Mouse (Mus musculus): ENCODE data around the gene Shoc2. TPM values are rescaled to one million over a fixed set of nuclear protein-coding genes. Genes with fewer than 3 reads are reported as not detected.
"Not testable (repeated sequence)": the region's sequence is repeated elsewhere in the genome, so short reads cannot be mapped to it uniquely, and the experiment has no call there.

Shoc2 gene
- total RNA-seq, 1 experiment from 2014 or later, result 63.5 TPM

- ATAC-seq (replicated peaks; ENCODE audit: insufficient number of reproducible peaks, low FRiP score, low TSS enrichment, poor library complexity, severe bottlenecking), result peak; percentile 50; the same call in 1 of the 2 replicates
These were observed 18.8 kb upstream of the Shoc2 start for GRCm38 (mm10) chr19:53925338-53925751.

- ATAC-seq (replicated peaks; ENCODE audit: insufficient number of reproducible peaks, low FRiP score, low TSS enrichment, poor library complexity, severe bottlenecking), result no peak
These were observed 17.4 kb upstream of the Shoc2 start for GRCm38 (mm10) chr19:53926705-53927104.

GRCm38 (mm10) chr19:53929218-53929617, 14.9 kb upstream of the Shoc2 start:
- no peak for ATAC-seq (replicated peaks; ENCODE audit: insufficient number of reproducible peaks, low FRiP score, low TSS enrichment, poor library complexity, severe bottlenecking)

GRCm38 (mm10) chr19:53933050-53933449, 11.1 kb upstream of the Shoc2 start:
- ATAC-seq (replicated peaks; ENCODE audit: insufficient number of reproducible peaks, low FRiP score, low TSS enrichment, poor library complexity, severe bottlenecking), result no peak

DNA sequence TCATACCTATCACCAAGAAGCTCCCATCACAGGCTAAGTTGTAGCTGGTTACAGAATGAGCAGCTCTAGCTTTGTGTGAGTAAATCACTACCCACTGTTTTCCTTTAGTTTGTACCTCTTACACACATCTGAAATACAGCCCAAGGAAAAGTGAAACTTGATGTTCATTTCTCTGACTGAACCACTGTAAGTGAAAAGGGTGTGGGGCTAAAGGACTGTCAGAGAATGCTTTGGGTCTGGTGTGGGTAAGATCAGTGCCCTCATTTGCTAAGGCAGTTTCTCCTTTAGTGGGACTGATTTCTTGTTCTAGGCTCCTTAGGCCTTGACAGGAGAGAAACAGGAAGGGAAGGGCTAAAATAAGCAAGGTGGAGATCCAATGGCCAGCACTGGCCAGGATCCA, 10.1 kb upstream of the Shoc2 start:
- ATAC-seq (replicated peaks; ENCODE audit: insufficient number of reproducible peaks, low FRiP score, low TSS enrichment, poor library complexity, severe bottlenecking), result no peak

GRCm38 (mm10) chr19:53939467-53939866, 4.6 kb upstream of the Shoc2 start:
- no peak for ATAC-seq (replicated peaks; ENCODE audit: insufficient number of reproducible peaks, low FRiP score, low TSS enrichment, poor library complexity, severe bottlenecking)

DNA sequence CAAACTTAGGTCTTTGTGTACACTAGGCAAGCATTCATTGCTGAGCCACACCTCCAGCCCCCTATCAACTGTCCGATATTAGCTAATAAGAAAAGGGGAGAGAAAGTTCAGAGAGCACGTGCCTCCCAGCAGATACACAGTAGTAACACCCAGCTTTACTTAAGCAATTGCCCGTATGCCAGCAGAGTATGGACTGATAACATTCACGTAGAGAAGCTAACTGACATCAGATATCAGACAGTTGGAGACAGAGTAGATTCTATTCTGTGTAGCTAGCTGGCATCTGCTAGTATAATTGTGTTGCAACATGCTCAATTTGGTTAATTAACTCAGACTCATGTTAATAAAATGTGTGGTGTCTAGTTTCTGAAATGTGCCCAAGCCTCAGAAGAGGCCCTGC, 3.0 kb upstream of the Shoc2 start:
- ATAC-seq (replicated peaks; ENCODE audit: insufficient number of reproducible peaks, low FRiP score, low TSS enrichment, poor library complexity, severe bottlenecking), result no peak

- ATAC-seq (replicated peaks; ENCODE audit: insufficient number of reproducible peaks, low FRiP score, low TSS enrichment, poor library complexity, severe bottlenecking), result no peak
These were observed 1.8 kb upstream of the Shoc2 start for GRCm38 (mm10) chr19:53942342-53942741.

DNA sequence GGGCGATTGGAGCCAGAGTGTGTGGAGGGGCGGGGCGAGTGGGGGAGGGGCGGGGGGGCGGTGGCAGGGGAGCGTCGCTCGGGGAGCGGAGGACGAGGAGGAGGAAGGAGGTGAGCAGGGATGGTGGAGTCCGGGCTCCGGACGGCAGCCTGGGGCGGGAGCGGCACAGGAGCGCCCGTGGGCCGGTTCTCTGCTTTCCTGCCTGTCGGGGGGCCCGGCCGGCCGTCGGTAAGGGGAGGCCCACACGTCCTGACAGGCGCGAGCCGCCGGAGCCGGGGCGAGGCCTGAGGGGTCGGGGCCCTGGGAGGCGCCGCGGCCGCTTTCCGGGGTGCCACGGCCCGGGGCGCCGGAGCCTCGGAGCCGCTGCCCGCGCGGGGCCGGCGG, 672 bp downstream of the Shoc2 start:
- ATAC-seq (replicated peaks; ENCODE audit: insufficient number of reproducible peaks, low FRiP score, low TSS enrichment, poor library complexity, severe bottlenecking), result no peak

DNA sequence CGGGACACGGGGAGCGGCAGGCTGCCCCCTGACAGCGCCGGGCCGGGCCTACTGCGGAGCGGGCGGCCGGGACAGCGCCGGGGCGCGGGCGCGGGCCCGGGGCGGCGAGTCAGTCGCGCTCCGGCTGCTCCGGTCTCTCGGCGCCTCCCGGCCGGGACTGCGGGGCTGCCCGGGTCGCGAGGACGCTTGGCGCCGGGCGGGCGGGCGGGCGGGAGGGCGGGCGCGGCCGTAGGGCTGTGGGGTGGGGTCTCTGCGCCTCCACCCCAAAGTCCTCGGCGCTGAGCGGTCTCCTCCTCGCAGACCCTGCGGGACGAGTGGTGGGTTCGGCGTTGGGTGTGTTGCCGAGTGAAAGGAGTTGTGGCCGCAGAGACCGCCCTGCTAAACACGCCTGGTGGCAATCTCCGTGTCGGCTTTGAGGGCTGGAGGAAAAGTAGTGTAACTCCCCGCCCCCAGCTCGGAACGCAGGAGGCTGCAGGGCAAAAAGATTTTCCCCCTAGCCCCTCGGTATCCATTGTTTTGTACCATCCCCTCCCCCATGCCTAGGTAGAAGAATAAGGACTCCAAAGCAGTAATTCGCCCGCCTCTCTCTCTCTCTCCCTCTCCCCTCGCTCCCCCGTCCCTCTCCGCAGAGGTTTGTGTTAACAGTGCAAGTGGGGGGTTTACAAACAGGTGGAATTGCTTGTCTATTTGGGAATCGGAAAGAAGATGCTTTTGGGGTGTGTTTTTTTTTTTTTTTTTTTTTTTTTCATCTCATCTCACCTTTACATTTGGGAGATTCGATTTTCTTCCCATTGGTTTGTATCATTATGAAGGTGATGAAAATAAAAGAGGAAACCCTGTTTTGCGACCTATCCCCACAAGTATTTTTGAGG, 1.3 kb downstream of the Shoc2 start:
- no peak for ATAC-seq (replicated peaks; ENCODE audit: insufficient number of reproducible peaks, low FRiP score, low TSS enrichment, poor library complexity, severe bottlenecking)

DNA sequence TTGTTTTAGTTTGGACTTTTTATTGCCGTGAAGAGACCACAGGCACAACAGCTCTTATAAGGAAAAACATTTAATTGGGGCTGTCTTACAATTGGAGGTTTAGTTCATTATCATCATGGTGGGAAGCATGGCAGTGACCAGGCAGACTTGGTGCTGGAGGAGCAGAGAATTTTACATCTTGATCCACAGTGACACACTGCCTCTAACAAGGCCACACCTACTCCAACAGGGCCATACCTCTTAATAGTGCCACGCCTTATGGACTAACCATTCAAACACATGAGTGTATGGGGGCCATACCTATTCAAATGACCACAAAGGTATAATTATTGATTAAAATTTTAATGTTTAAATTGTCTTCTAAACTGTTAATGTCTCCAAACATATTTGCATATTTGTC, 13.4 kb downstream of the Shoc2 start:
- ATAC-seq (replicated peaks; ENCODE audit: insufficient number of reproducible peaks, low FRiP score, low TSS enrichment, poor library complexity, severe bottlenecking), result no peak

DNA sequence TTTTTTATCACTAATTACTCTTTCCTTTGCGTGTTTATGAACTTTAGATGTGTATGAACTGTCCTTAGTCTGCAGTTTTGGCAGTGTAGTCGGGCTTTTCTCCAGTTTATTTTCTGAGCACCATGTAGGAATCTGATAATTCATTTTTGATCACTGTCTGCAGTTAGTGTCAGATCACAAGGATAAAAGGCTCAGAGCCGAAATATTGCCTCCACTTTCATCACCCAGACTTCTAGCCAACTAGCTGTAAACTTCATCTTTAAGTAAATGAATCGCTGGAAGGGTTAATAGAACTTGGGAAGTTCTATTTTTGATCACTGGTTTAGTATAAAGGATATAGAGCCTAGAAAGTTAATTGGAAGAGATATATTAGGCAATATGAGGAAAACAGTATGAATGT, 18.4 kb downstream of the Shoc2 start:
- ATAC-seq (replicated peaks; ENCODE audit: insufficient number of reproducible peaks, low FRiP score, low TSS enrichment, poor library complexity, severe bottlenecking), result no peak

DNA sequence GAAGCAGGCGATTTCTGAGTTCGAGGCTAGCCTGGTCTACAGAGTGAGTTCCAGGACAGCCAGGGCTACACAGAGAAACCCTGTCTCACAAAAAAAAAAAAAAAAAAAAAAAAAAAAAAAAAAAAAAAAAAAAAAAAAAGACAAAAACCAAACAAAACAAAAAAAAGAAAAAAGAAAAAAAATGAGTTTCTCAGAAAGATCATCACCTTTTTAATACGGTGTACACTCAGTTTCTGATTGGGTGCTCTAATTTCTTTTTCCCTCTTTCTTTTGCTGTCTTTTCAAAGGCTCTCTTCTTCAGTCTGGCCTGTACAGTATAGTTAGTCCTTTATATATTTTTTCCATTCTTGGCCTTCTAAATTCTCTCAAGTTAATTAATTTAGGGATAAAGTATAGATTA, 20.2 kb downstream of the Shoc2 start:
- ATAC-seq (replicated peaks; ENCODE audit: insufficient number of reproducible peaks, low FRiP score, low TSS enrichment, poor library complexity, severe bottlenecking), result not testable (repeated sequence)

GRCm38 (mm10) chr19:53964910-53965633, 21.0 kb downstream of the Shoc2 start:
- no peak for ATAC-seq (replicated peaks; ENCODE audit: insufficient number of reproducible peaks, low FRiP score, low TSS enrichment, poor library complexity, severe bottlenecking)

- no peak for ATAC-seq (replicated peaks; ENCODE audit: insufficient number of reproducible peaks, low FRiP score, low TSS enrichment, poor library complexity, severe bottlenecking)
These were observed 25.1 kb downstream of the Shoc2 start for GRCm38 (mm10) chr19:53969226-53969625.

GRCm38 (mm10) chr19:53971938-53972337, 27.8 kb downstream of the Shoc2 start:
- ATAC-seq (replicated peaks; ENCODE audit: insufficient number of reproducible peaks, low FRiP score, low TSS enrichment, poor library complexity, severe bottlenecking), result no peak

- no peak for ATAC-seq (replicated peaks; ENCODE audit: insufficient number of reproducible peaks, low FRiP score, low TSS enrichment, poor library complexity, severe bottlenecking)
These were observed 29.6 kb downstream of the Shoc2 start for GRCm38 (mm10) chr19:53973656-53974055.

DNA sequence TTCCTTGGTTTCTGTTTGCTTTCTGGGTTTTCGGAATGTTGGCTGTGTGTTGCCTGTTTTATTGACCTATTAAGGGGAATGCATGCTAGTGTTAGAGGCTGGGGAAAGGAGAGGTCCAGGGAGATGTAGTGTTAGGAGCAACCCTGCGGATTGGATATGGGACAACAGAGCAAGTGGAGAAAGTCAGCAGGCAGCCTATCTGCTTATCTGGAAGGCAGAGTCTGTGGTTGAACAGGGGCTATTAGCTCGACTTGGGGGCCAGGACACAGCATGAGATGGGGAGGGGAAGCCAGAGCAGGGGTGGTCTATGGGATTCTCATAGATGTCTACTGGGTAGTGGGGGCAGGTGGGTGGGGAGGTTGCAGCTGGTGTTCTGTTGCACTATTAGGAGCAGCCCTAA, 37.9 kb downstream of the Shoc2 start:
- no peak for ATAC-seq (replicated peaks; ENCODE audit: insufficient number of reproducible peaks, low FRiP score, low TSS enrichment, poor library complexity, severe bottlenecking)

DNA sequence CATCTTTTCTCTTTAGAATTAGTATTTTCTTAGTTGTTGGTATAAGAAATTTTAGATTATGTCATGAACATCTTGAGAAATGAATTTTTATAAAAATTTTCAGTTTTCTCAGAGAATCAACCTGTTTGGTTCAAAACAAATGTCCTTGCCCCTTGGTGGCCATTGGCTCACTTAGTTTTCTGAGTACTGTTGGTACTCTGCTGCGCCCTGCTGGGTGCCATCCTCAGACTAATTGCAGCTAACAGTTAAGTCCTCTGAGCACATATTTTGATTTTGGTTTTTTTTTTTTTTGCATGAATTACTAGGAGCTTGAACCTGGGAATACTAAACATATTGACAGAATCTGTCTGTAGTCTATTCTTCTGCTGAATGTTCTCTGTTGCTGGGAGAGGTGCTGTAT, 39.2 kb downstream of the Shoc2 start:
- ATAC-seq (replicated peaks; ENCODE audit: insufficient number of reproducible peaks, low FRiP score, low TSS enrichment, poor library complexity, severe bottlenecking), result no peak

DNA sequence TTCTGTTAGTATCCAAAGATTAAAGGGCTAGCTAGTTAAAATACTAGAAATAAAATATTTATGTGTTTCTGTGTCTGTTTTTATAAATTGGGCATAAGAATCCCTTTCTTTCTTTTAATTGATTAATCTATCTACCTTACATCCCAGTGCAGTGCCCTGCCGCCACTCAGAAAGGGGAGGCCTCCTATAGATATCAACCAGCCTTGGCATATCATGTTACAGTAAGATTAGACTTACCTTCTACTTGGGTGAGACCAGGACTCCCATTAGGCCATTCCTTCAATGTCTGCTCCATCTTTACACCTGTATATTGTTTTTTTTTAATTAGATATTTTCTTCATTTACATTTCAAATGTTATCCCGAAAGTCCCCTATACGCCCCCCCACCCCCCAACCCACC, 40.5 kb downstream of the Shoc2 start:
- ATAC-seq (replicated peaks; ENCODE audit: insufficient number of reproducible peaks, low FRiP score, low TSS enrichment, poor library complexity, severe bottlenecking), result no peak
